Mouse (Mus musculus): Measurements from ENCODE around the gene Ndst2.
"Not testable (repeated sequence)": the region's sequence is repeated elsewhere in the genome, so short reads cannot be mapped to it uniquely, and the experiment has no call there.

Gene Ndst2

GRCm38 (mm10) chr14:20738511-20738910 is 4.1 kb upstream of the Ndst2 start:
- DNase-seq (ENCODE audit: inconsistent ontology term): no peak

GRCm38 (mm10) chr14:20737306-20737705 is 2.9 kb upstream of the Ndst2 start:
- DNase-seq (ENCODE audit: inconsistent ontology term): peak; percentile 33

- no peak for DNase-seq (ENCODE audit: inconsistent ontology term)
Measured at GRCm38 (mm10) chr14:20735892-20736390, 1.6 kb upstream of the Ndst2 start.

GRCm38 (mm10) chr14:20735052-20735451 is 690 bp upstream of the Ndst2 start:
- no peak for DNase-seq (ENCODE audit: inconsistent ontology term)

- DNase-seq (ENCODE audit: inconsistent ontology term): peak; percentile 29
Measured at GRCm38 (mm10) chr14:20733041-20733951, 1.1 kb downstream of the Ndst2 start.

- no peak for DNase-seq (ENCODE audit: inconsistent ontology term)
Measured at GRCm38 (mm10) chr14:20730853-20731602, 3.3 kb downstream of the Ndst2 start.

- no peak for DNase-seq (ENCODE audit: inconsistent ontology term)
Measured at GRCm38 (mm10) chr14:20729871-20730270, 4.5 kb downstream of the Ndst2 start.

GRCm38 (mm10) chr14:20725660-20726339 is 8.6 kb downstream of the Ndst2 start:
- DNase-seq (ENCODE audit: inconsistent ontology term): no peak

- DNase-seq (ENCODE audit: inconsistent ontology term): peak; percentile 35
Measured at GRCm38 (mm10) chr14:20724043-20724442, 10.3 kb downstream of the Ndst2 start.

GRCm38 (mm10) chr14:20723006-20723405 is 11.4 kb downstream of the Ndst2 start:
- DNase-seq (ENCODE audit: inconsistent ontology term): no peak

GRCm38 (mm10) chr14:20721371-20721770 is 13.0 kb downstream of the Ndst2 start:
- DNase-seq (ENCODE audit: inconsistent ontology term): no peak

- no peak for DNase-seq (ENCODE audit: inconsistent ontology term)
Measured at GRCm38 (mm10) chr14:20719767-20720166, 14.6 kb downstream of the Ndst2 start.

GRCm38 (mm10) chr14:20718443-20718842 is 15.9 kb downstream of the Ndst2 start:
- DNase-seq (ENCODE audit: inconsistent ontology term): no peak

- DNase-seq (ENCODE audit: inconsistent ontology term): no peak
Measured at GRCm38 (mm10) chr14:20713832-20714231, 20.5 kb downstream of the Ndst2 start.

- DNase-seq (ENCODE audit: inconsistent ontology term): peak; percentile 57
Measured at GRCm38 (mm10) chr14:20708239-20708638, 26.1 kb downstream of the Ndst2 start.

GRCm38 (mm10) chr14:20707201-20708190 is 26.9 kb downstream of the Ndst2 start, which contains the start of gene Zswim8:
TSS of gene Zswim8 (plus strand) at chr14:20707552.
- DNase-seq (ENCODE audit: inconsistent ontology term): peak; percentile 91

- not testable (repeated sequence) for DNase-seq (ENCODE audit: inconsistent ontology term)
Measured at GRCm38 (mm10) chr14:20703461-20703860, 30.9 kb downstream of the Ndst2 start.

GRCm38 (mm10) chr14:20702741-20703381 is 31.5 kb downstream of the Ndst2 start, which contains the start of gene Chchd1:
TSS of gene Chchd1 (plus strand) at chr14:20703006.
- DNase-seq (ENCODE audit: inconsistent ontology term): peak; percentile 87

- DNase-seq (ENCODE audit: inconsistent ontology term): peak; percentile 29
Measured at GRCm38 (mm10) chr14:20702096-20702740, 32.1 kb downstream of the Ndst2 start.
